Mouse (Mus musculus) adrenal gland, postnatal 4 days (tissue): ENCODE measurements at regions not wholly inside any gene's neighbourhood (a gene's known extent, or its start where the extent isn't known, plus 50 kb on each side); places are given as distances from the start of the nearest gene placed in this dataset.
A peak's percentile ranks its signal among the peaks of the same experiment; 100 is the strongest.
"Not testable (repeated sequence)": the region's sequence is repeated elsewhere in the genome, so short reads cannot be mapped to it uniquely, and the experiment has no call there.

ENCODE experiments used
- DNase-seq, 2 experiments: peaks; one replicate each; pipeline ENCODE4 v3.0.0; 2021 to 2022; ENCODE audit warnings: low spot score in 2 of 2, mixed read lengths in 2 of 2

GRCm38 (mm10) chr5:149815879-149816278 is 137.8 kb downstream of the B3glct start:
- peak in 1 of 2 experiments; percentile 10 for DNase-seq

GRCm38 (mm10) chr5:149818812-149819211 is 140.8 kb downstream of the B3glct start:
- no peak for DNase-seq

GRCm38 (mm10) chr5:149823821-149824220 is 145.8 kb downstream of the B3glct start:
- DNase-seq, result no peak

GRCm38 (mm10) chr5:149827599-149827998 is 149.6 kb downstream of the B3glct start:
- no peak for DNase-seq

- peak; percentile 45 to 51 for DNase-seq
Observed at GRCm38 (mm10) chr5:149831122-149831861, 153.3 kb downstream of the B3glct start.

GRCm38 (mm10) chr5:149837379-149837778 is 159.3 kb downstream of the B3glct start:
- no peak for DNase-seq

- no peak for DNase-seq
Observed at GRCm38 (mm10) chr5:149842491-149842890, 164.5 kb downstream of the B3glct start.

GRCm38 (mm10) chr5:149843310-149843709 is 165.3 kb downstream of the B3glct start:
- DNase-seq, result no peak

GRCm38 (mm10) chr5:149845256-149845655 is 167.2 kb downstream of the B3glct start:
- DNase-seq, result no peak

GRCm38 (mm10) chr5:149848465-149848864 is 170.0 kb upstream of the Rxfp2 start:
- no peak for DNase-seq

GRCm38 (mm10) chr5:149851011-149851410 is 167.5 kb upstream of the Rxfp2 start:
- DNase-seq, result peak; percentile 43 to 53

GRCm38 (mm10) chr5:149852516-149852915 is 166.0 kb upstream of the Rxfp2 start:
- no peak for DNase-seq

GRCm38 (mm10) chr5:149856101-149856500 is 162.4 kb upstream of the Rxfp2 start:
- no peak for DNase-seq

GRCm38 (mm10) chr5:149857019-149857418 is 161.5 kb upstream of the Rxfp2 start:
- DNase-seq, result no peak

GRCm38 (mm10) chr5:149861489-149861962 is 156.9 kb upstream of the Rxfp2 start:
- peak in 1 of 2 experiments; percentile 20 for DNase-seq

- no peak for DNase-seq
Observed at GRCm38 (mm10) chr5:149867926-149868325, 150.5 kb upstream of the Rxfp2 start.

GRCm38 (mm10) chr5:149869441-149869840 is 149.0 kb upstream of the Rxfp2 start:
- no peak for DNase-seq

GRCm38 (mm10) chr5:149870596-149870995 is 147.9 kb upstream of the Rxfp2 start:
- DNase-seq, result no peak

GRCm38 (mm10) chr5:149871521-149871920 is 147.0 kb upstream of the Rxfp2 start:
- no peak for DNase-seq

GRCm38 (mm10) chr5:149873482-149874002 is 144.9 kb upstream of the Rxfp2 start:
- no peak for DNase-seq

GRCm38 (mm10) chr5:149874342-149874741 is 144.1 kb upstream of the Rxfp2 start:
- DNase-seq, result no peak

- not testable (repeated sequence) for DNase-seq
Observed at GRCm38 (mm10) chr5:149892453-149892852, 126.0 kb upstream of the Rxfp2 start.

- DNase-seq, result no peak
Observed at GRCm38 (mm10) chr5:149906927-149907326, 111.5 kb upstream of the Rxfp2 start.
